Mouse (Mus musculus) pancreas, adult 10 weeks (tissue): Measurements from ENCODE around the gene Plcb4. TPM values are rescaled to one million over a fixed set of nuclear protein-coding genes. Genes with fewer than 3 reads are reported as not detected.

Experiments used
- polyA plus RNA-seq: library from polyadenylated mRNA; stranded (reverse); fragments of 350-450 nt; fragmentation: Illumina TruSeq; extraction: RNeasy Lipid Tissue Mini Kit (QIAGEN cat#74804); gene quantifications from one replicate; pipeline ENCODE4 v1.2.3, GENCODE M21; 2015; ENCODE audit warnings: low read depth, low replicate concordance; ENCODE audit not compliant: insufficient read depth

Plcb4 gene
- 14.4 TPM for polyA plus RNA-seq

GRCm38 (mm10) chr2:135658486-135659390 is at the start of gene Plcb4:
TSS of gene Plcb4 (plus strand) at chr2:135659011.

DNA sequence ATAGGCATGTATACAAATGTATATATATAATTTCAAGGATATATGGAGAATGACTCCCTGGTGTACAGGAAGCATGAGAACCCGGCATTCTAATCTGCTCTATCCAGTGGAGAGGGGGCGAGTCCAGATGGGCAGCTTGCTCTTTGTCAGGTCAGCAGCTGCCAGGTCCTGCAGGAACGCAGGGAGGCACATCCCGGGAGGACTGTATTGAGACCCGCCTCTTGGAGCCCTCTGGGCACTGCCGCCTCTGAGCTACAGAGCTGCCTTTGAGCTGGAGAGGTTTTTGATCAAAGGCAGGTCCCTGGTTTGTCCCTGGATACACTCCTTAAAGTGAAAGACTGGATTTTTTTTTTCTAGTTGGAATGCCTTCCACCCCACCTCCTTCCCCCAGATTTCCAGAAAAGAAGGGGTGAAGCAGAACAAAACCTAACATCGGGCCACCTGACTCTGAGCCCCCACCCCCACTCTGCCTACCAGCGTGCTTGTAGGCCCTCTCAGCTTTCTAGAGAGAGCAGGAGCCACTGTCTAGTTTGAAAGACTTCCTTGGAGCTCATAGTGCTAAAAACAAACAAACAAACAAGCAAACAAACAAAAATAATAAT is 393.0 kb downstream of the Plcb4 start, which contains the start of gene Lamp5:
Lamp5 (plus strand) TSS at position 552 of the 602 bp plus-strand sequence.

